Mouse (Mus musculus) forebrain, embryonic 13.5 days (tissue): ENCODE measurements at regions not wholly inside any gene's neighbourhood (a gene's known extent, or its start where the extent isn't known, plus 50 kb on each side); places are given as distances from the start of the nearest gene placed in this dataset.

Experiments
- ATAC-seq: fragments of 200-750 bp; cut with Nextera tagmentation; 2 replicates; pipeline ENCODE4 v1.8.0; 2017
- H3K27ac ChIP-seq: fragments of 300-500 bp; sonication (generic); 2 replicates; pipeline ENCODE4 v1.5.1; 2015; ENCODE audit warnings: inconsistent platforms, mild to moderate bottlenecking, moderate library complexity
- H3K27me3 ChIP-seq: fragments of 300-500 bp; sonication (generic); 2 replicates; pipeline ENCODE4 v1.6.1; 2015; ENCODE audit warnings: mild to moderate bottlenecking, inconsistent platforms
- H3K36me3 ChIP-seq: fragments of 300-500 bp; sonication (generic); 2 replicates; pipeline ENCODE4 v1.6.1; 2015; ENCODE audit warnings: mild to moderate bottlenecking, inconsistent platforms; ENCODE audit not compliant: poor library complexity, severe bottlenecking
- H3K4me1 ChIP-seq: fragments of 300-500 bp; sonication (generic); 2 replicates; pipeline ENCODE4 v1.6.1; 2015; ENCODE audit warnings: inconsistent platforms
- H3K4me2 ChIP-seq: fragments of 300-500 bp; sonication (generic); 2 replicates; pipeline ENCODE4 v1.6.1; 2015; ENCODE audit warnings: inconsistent platforms, mild to moderate bottlenecking, moderate library complexity
- H3K4me3 ChIP-seq: fragments of 300-500 bp; sonication (generic); 2 replicates; pipeline ENCODE4 v1.5.1; 2015; ENCODE audit warnings: mild to moderate bottlenecking, inconsistent platforms
- H3K9ac ChIP-seq: fragments of 300-500 bp; sonication (generic); 2 replicates; pipeline ENCODE4 v1.6.1; 2015; ENCODE audit warnings: mild to moderate bottlenecking, inconsistent platforms
- H3K9me3 ChIP-seq: fragments of 300-500 bp; sonication (generic); replicated peaks from 2 replicates; pipeline ENCODE4 v1.6.1; 2016; ENCODE audit warnings: inconsistent platforms
- WGBS: fragments of 180-500 bp; shearing (Covaris S2); methylation state at CpG from one replicate; pipeline ENCODE4 v1.1.7; 2015; 5-methylcytosine and 5-hydroxymethylcytosine counted together

- Histone ChIP-seq H3K27me3 (no peaks in the 10 kb centered on the region), H3K4me1 (no peaks in the 10 kb centered on the region), H3K4me2 (no peak overlapping the region), H3K9me3 (no peaks in the 10 kb centered on the region), H3K9ac (no peak overlapping the region), H3K4me3 (no peak overlapping the region), H3K27ac (no peak overlapping the region), H3K36me3 (no peaks in the 10 kb centered on the region)
- ATAC-seq = peak; percentile 33; the same call in 1 of the 2 replicates
- WGBS = 69% methylated on average over 3 of the region's 3 CpGs
Observed at GRCm38 (mm10) chr4:69395451-69395850, 441.3 kb upstream of the Brinp1 start.

GRCm38 (mm10) chr4:69383318-69383717 is 429.1 kb upstream of the Brinp1 start:
- Histone ChIP-seq H3K27me3 (no peaks in the 10 kb centered on the region), H3K27ac (no peak overlapping the region), H3K36me3 (no peaks in the 10 kb centered on the region), H3K4me1 (no peaks in the 10 kb centered on the region), H3K4me2 (no peak overlapping the region), H3K9ac (no peak overlapping the region), H3K9me3 (no peaks in the 10 kb centered on the region), H3K4me3 (no peak overlapping the region)
- no peak for ATAC-seq

- ATAC-seq = no peak
- no peak overlapping the region for H3K4me2 ChIP-seq
- H3K4me1 ChIP-seq = no peaks in the 10 kb centered on the region
- WGBS = 88% methylated on average over 5 of the region's 5 CpGs
- H3K4me3 ChIP-seq = no peak overlapping the region
- no peak overlapping the region for H3K9ac ChIP-seq
- H3K9me3 ChIP-seq = no peaks in the 10 kb centered on the region
- H3K27me3 ChIP-seq = no peaks in the 10 kb centered on the region
- H3K36me3 ChIP-seq = no peaks in the 10 kb centered on the region
- no peak overlapping the region for H3K27ac ChIP-seq
Observed at GRCm38 (mm10) chr4:69346979-69347465, 392.8 kb upstream of the Brinp1 start.

GRCm38 (mm10) chr4:69327606-69328005 is 373.4 kb upstream of the Brinp1 start:
- Histone ChIP-seq H3K4me1 (0 out of 2 replicates have a peak, but pooled peaks cover 2% of the 10 kb centered on the region), H3K36me3 (no peaks in the 10 kb centered on the region), H3K27ac (no peak overlapping the region), H3K4me2 (no peak overlapping the region), H3K4me3 (no peak overlapping the region), H3K9ac (no peak overlapping the region), H3K27me3 (no peaks in the 10 kb centered on the region), H3K9me3 (no peaks in the 10 kb centered on the region)
- ATAC-seq = no peak
- 35% methylated on average over 3 of the region's 3 CpGs for WGBS
